Mouse (Mus musculus): Measurements from ENCODE around the gene Ccr3. TPM values are rescaled to one million over a fixed set of nuclear protein-coding genes. Genes with fewer than 3 reads are reported as not detected.

Gene Ccr3
- polyA plus RNA-seq, 1 experiment from 2014 or later: not detected

DNA sequence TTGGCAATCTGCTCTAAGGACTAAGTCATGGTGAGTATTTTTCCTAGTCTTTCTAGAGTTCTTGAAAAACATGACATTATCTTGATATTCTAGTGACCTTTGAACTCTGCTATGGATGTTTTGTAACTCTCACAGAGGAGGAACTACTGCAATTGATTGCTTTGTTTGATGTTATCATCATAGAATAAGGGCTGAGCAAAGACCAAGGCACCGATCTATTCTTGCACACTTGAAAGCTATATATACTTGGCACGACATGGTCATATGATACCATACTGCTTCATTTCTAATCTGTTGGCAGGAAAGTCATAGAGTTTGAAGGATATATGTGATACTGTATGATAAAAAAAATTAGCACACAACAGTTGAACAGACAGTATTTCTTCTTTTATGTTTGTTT lies 22.0 kb upstream of the Ccr3 start:
- Histone ChIP-seq H3K27me3 (no peaks in the 10 kb centered on the region), H3K9ac (no peak overlapping the region), H3K27ac (no peak overlapping the region), H3K9me3 (no peaks in the 10 kb centered on the region), H3K4me1 (no peaks in the 10 kb centered on the region), H3K4me2 (no peak overlapping the region), H3K4me3 (no peak overlapping the region), H3K36me3 (no peaks in the 10 kb centered on the region)
- 85% methylated on average over 2 of the region's 2 CpGs for WGBS
- no peak for ATAC-seq (ENCODE audit: insufficient number of reproducible peaks, low FRiP score, low TSS enrichment, low read depth)

- Histone ChIP-seq H3K9ac (no peak overlapping the region), H3K4me1 (no peaks in the 10 kb centered on the region), H3K4me3 (no peak overlapping the region), H3K27me3 (no peaks in the 10 kb centered on the region), H3K4me2 (no peak overlapping the region), H3K27ac (no peak overlapping the region), H3K9me3 (no peaks in the 10 kb centered on the region), H3K36me3 (no peaks in the 10 kb centered on the region)
- WGBS: 66% methylated on average over 2 of the region's 2 CpGs
- ATAC-seq (ENCODE audit: insufficient number of reproducible peaks, low FRiP score, low TSS enrichment, low read depth): no peak
Measured at GRCm38 (mm10) chr9:124012691-124013090, 9.1 kb upstream of the Ccr3 start.

DNA sequence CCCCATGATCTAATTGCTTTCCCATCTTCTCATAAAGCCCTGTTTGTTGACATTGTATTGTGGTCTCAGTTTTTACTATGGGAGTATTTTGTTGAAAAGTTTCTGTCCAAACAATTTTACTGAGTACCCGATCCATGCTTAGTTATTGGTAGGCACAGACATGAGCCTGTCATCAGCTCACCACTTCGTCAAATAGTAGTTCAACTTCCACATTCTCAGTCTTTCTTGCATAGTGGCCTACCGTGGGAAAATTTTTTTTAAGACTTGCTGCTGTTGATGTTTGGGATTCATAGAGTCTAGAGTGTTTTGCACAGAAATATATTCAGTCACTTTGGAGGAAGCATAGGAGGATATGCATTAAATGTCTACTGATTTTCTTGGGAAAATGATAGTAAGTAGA lies 8.5 kb upstream of the Ccr3 start:
- Histone ChIP-seq H3K4me2 (no peak overlapping the region), H3K36me3 (no peaks in the 10 kb centered on the region), H3K27ac (no peak overlapping the region), H3K4me3 (no peak overlapping the region), H3K9ac (no peak overlapping the region), H3K9me3 (no peaks in the 10 kb centered on the region), H3K27me3 (no peaks in the 10 kb centered on the region), H3K4me1 (no peaks in the 10 kb centered on the region)
- 80% methylated on average over 3 of the region's 3 CpGs for WGBS
- no peak for ATAC-seq (ENCODE audit: insufficient number of reproducible peaks, low FRiP score, low TSS enrichment, low read depth)

GRCm38 (mm10) chr9:124014985-124015652 lies 6.7 kb upstream of the Ccr3 start:
- Histone ChIP-seq H3K36me3 (no peaks in the 10 kb centered on the region), H3K27ac (no peak overlapping the region), H3K27me3 (no peaks in the 10 kb centered on the region), H3K9ac (no peak overlapping the region), H3K9me3 (no peaks in the 10 kb centered on the region), H3K4me1 (no peaks in the 10 kb centered on the region), H3K4me2 (no peak overlapping the region), H3K4me3 (no peak overlapping the region)
- no peak for ATAC-seq (ENCODE audit: insufficient number of reproducible peaks, low FRiP score, low TSS enrichment, low read depth)
- 74% methylated on average over 2 of the region's 2 CpGs for WGBS

- H3K9ac ChIP-seq: no peak overlapping the region
- H3K4me1 ChIP-seq: no peaks in the 10 kb centered on the region
- H3K36me3 ChIP-seq: no peaks in the 10 kb centered on the region
- no peaks in the 10 kb centered on the region for H3K27me3 ChIP-seq
- 67% methylated on average over 2 of the region's 2 CpGs for WGBS
- H3K4me2 ChIP-seq: no peak overlapping the region
- no peaks in the 10 kb centered on the region for H3K9me3 ChIP-seq
- no peak overlapping the region for H3K4me3 ChIP-seq
- ATAC-seq (ENCODE audit: insufficient number of reproducible peaks, low FRiP score, low TSS enrichment, low read depth): no peak
- no peak overlapping the region for H3K27ac ChIP-seq
Measured at GRCm38 (mm10) chr9:124016048-124016447, 5.7 kb upstream of the Ccr3 start.

DNA sequence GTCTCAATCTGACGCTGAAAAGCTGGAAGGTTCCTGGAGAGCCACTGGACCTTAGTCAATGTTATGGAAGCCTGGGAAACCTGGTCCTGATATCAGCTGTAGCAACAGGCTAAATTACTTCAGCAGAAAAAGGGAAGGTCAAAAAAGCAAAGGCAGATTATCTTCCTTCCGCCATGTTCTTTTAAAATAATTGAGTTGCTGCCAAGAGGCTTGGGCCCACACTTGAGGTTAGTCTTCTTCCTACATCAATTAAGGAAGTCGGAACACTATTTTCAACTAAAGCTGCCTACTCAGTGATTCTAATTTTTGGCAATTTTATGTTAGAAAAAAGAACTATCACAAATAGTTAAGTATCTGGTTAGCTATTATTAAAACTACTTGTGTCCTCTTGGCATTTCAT lies 1.9 kb upstream of the Ccr3 start:
- Histone ChIP-seq H3K27me3 (no peaks in the 10 kb centered on the region), H3K9me3 (no peaks in the 10 kb centered on the region), H3K36me3 (no peaks in the 10 kb centered on the region), H3K9ac (no peak overlapping the region), H3K27ac (no peak overlapping the region), H3K4me1 (no peaks in the 10 kb centered on the region), H3K4me2 (no peak overlapping the region), H3K4me3 (no peak overlapping the region)
- WGBS: 90% methylated on average over 3 of the region's 3 CpGs
- ATAC-seq (ENCODE audit: insufficient number of reproducible peaks, low FRiP score, low TSS enrichment, low read depth): no peak

- no peak overlapping the region for H3K9ac ChIP-seq
- H3K27ac ChIP-seq: no peak overlapping the region
- ATAC-seq (ENCODE audit: insufficient number of reproducible peaks, low FRiP score, low TSS enrichment, low read depth): no peak
- H3K36me3 ChIP-seq: no peaks in the 10 kb centered on the region
- no peak overlapping the region for H3K4me3 ChIP-seq
- WGBS: 54% methylated on average over 1 of the region's 1 CpGs
- no peaks in the 10 kb centered on the region for H3K27me3 ChIP-seq
- no peaks in the 10 kb centered on the region for H3K4me1 ChIP-seq
- no peak overlapping the region for H3K4me2 ChIP-seq
- H3K9me3 ChIP-seq: no peaks in the 10 kb centered on the region
Measured at GRCm38 (mm10) chr9:124033345-124033744, 11.6 kb downstream of the Ccr3 start.

- H3K27ac ChIP-seq: no peak overlapping the region
- H3K27me3 ChIP-seq: no peaks in the 10 kb centered on the region
- 29% methylated on average over 4 of the region's 4 CpGs for WGBS
- H3K9me3 ChIP-seq: no peaks in the 10 kb centered on the region
- H3K36me3 ChIP-seq: no peaks in the 10 kb centered on the region
- no peak overlapping the region for H3K4me3 ChIP-seq
- H3K9ac ChIP-seq: no peak overlapping the region
- ATAC-seq (ENCODE audit: insufficient number of reproducible peaks, low FRiP score, low TSS enrichment, low read depth): no peak
- no peak overlapping the region for H3K4me2 ChIP-seq
- no peaks in the 10 kb centered on the region for H3K4me1 ChIP-seq
Measured at GRCm38 (mm10) chr9:124037707-124038106, 15.9 kb downstream of the Ccr3 start.

DNA sequence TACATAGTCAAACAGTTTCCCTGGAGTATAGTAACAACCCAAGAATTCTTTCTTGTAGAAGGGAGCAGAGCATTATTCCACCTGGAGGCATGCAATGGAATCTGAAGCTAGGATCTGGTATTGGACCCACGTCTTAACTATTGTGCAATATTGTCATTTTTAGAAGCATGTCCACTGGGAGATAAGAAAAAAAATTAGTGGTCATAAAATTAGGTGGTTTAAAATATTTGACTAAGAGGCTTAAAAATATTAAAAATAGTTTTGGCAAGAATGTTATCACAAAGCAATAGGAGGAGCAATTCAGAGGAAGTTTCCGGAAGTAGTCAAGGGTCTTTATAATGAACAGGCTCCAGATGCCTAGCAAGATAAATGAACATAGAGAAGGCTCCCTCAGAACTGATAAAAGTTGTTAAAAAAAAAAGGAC lies 16.4 kb downstream of the Ccr3 start:
- no peaks in the 10 kb centered on the region for H3K9me3 ChIP-seq
- no peak overlapping the region for H3K4me2 ChIP-seq
- no peak overlapping the region for H3K27ac ChIP-seq
- no peaks in the 10 kb centered on the region for H3K36me3 ChIP-seq
- H3K4me3 ChIP-seq: no peak overlapping the region
- no peak for ATAC-seq (ENCODE audit: insufficient number of reproducible peaks, low FRiP score, low TSS enrichment, low read depth)
- no peaks in the 10 kb centered on the region for H3K27me3 ChIP-seq
- H3K4me1 ChIP-seq: no peaks in the 10 kb centered on the region
- H3K9ac ChIP-seq: no peak overlapping the region
- 58% methylated on average over 2 of the region's 2 CpGs for WGBS

DNA sequence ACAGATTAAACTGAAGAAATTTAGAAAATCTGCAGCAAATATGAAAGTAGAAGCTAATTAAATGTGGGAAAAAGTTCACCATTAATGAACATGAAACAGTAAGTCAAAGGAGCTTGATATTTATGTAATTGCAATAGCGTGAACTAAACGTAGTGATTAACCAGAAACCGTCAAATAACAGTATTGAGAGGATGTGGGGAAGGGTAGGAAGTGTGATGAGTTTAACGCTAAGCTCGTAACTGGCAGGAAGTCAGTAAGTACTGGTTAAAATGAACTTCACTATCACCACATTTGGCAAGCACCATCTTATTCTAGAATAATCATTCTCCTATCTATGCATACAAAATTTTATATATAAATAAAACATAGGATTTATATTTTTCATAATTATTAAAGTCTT lies 17.2 kb downstream of the Ccr3 start:
- 66% methylated on average over 5 of the region's 5 CpGs for WGBS
- Histone ChIP-seq H3K4me3 (no peak overlapping the region), H3K4me2 (no peak overlapping the region), H3K27ac (no peak overlapping the region), H3K36me3 (no peaks in the 10 kb centered on the region), H3K9me3 (no peaks in the 10 kb centered on the region), H3K4me1 (no peaks in the 10 kb centered on the region), H3K27me3 (no peaks in the 10 kb centered on the region), H3K9ac (no peak overlapping the region)
- no peak for ATAC-seq (ENCODE audit: insufficient number of reproducible peaks, low FRiP score, low TSS enrichment, low read depth)

GRCm38 (mm10) chr9:124040932-124041331 lies 19.2 kb downstream of the Ccr3 start:
- no peak for ATAC-seq (ENCODE audit: insufficient number of reproducible peaks, low FRiP score, low TSS enrichment, low read depth)
- WGBS: 80% methylated on average over 3 of the region's 3 CpGs
- no peaks in the 10 kb centered on the region for H3K36me3 ChIP-seq

DNA sequence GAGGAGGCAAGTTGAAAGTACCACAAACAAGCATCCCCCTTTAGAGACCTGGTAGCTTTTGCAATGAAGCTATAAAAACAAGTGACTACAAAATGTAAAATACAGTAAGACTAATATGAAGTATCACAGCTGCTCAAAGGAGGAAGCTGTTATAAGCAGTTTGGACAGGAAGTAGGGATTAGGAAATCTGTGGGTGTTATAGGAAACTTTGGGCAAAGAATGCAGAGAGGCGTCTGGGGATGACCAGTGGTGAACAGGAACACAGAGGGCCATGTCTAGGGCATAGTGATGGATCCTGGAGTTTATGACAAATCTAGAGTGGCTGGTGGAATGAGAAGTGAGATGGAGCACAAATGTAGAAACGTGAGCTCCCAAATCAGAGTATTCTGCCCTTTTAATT lies 31.8 kb downstream of the Ccr3 start:
- H3K27me3 ChIP-seq: no peaks in the 10 kb centered on the region
- WGBS: 48% methylated on average over 2 of the region's 2 CpGs
- no peaks in the 10 kb centered on the region for H3K4me1 ChIP-seq
- no peak overlapping the region for H3K9ac ChIP-seq
- no peaks in the 10 kb centered on the region for H3K9me3 ChIP-seq
- H3K4me2 ChIP-seq: no peak overlapping the region
- no peak overlapping the region for H3K27ac ChIP-seq
- H3K4me3 ChIP-seq: no peak overlapping the region
- no peaks in the 10 kb centered on the region for H3K36me3 ChIP-seq
- no peak for ATAC-seq (ENCODE audit: insufficient number of reproducible peaks, low FRiP score, low TSS enrichment, low read depth)

More at GRCm38 (mm10) chr9:124040932-124041331, 19.2 kb downstream of the Ccr3 start:
- no peaks in the 10 kb centered on the region for H3K4me1 ChIP-seq
- no peak overlapping the region for H3K27ac ChIP-seq
- no peaks in the 10 kb centered on the region for H3K9me3 ChIP-seq
- H3K4me2 ChIP-seq: no peak overlapping the region
- no peak overlapping the region for H3K9ac ChIP-seq
- H3K4me3 ChIP-seq: no peak overlapping the region
- no peaks in the 10 kb centered on the region for H3K27me3 ChIP-seq

DNA sequence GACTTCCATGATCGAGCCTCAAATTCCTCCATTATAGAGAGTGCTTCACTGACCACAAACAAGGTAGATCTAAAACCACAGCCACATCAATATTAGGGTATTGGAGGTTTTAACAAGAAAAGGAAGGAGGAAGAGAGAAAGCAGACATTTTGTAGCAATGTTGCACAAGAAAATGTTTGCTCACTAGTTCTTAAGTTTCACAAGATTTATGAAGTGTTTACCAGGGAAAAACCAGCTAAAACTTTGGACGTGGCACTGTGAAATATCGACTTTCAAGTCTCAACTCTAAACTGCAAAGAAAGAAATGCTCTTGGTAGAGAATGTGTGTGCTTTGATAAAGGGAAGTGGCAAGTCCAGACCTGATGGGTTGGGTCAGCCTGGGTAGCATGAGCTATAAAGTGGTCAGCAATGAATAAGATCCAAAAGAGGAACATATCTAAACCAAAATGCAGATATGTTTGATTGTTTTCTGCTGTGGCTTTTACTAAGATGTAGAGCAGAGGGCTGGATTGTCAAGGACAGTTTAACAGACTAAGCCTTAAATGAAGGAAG lies 34.5 kb downstream of the Ccr3 start:
- no peak overlapping the region for H3K4me2 ChIP-seq
- H3K4me1 ChIP-seq: no peaks in the 10 kb centered on the region
- H3K4me3 ChIP-seq: no peak overlapping the region
- WGBS: 50% methylated on average over 3 of the region's 3 CpGs
- H3K36me3 ChIP-seq: no peaks in the 10 kb centered on the region
- H3K9me3 ChIP-seq: no peaks in the 10 kb centered on the region
- no peaks in the 10 kb centered on the region for H3K27me3 ChIP-seq
- H3K27ac ChIP-seq: no peak overlapping the region
- no peak for ATAC-seq (ENCODE audit: insufficient number of reproducible peaks, low FRiP score, low TSS enrichment, low read depth)
- H3K9ac ChIP-seq: no peak overlapping the region
